Mouse (Mus musculus): ENCODE measurements at regions not wholly inside any gene's neighbourhood (a gene's known extent, or its start where the extent isn't known, plus 50 kb on each side); places are given as distances from the start of the nearest gene placed in this dataset.

DNA sequence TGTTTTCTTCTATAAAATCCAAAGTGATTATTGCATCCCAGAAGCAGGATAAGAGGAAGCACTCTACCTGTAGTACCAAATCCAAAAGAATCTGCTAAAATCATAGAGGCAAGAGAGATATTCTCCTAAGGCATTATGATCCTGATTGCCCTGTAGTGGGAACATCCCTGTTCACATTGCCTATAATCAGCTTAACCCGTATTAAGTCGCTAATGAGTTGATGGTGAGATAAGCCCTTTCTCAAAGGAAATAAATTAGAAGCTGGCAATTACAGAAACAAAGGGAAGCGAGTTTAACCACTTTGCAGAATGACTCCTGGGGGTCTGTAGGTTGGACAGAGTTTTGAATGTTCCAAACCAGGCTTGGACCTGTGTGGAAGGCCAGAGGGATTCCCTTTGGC, 190.4 kb upstream of the Gm9747 start:
- H3K9ac ChIP-seq (ENCODE audit: low read depth, poor library complexity, severe bottlenecking) = no peak overlapping the region
- H3K27me3 ChIP-seq (ENCODE audit: control insufficient read depth, insufficient read depth, low read length, poor library complexity, severe bottlenecking) = no peaks in the 10 kb centered on the region
- H3K27ac ChIP-seq (ENCODE audit: insufficient read depth, low read length) = no peak overlapping the region
- no peaks in the 10 kb centered on the region for H3K9me3 ChIP-seq (replicated peaks; ENCODE audit: control insufficient read depth, insufficient read depth, low read length, poor library complexity, severe bottlenecking)
- H3K4me3 ChIP-seq (ENCODE audit: low read depth, low read length) = no peak overlapping the region
- TF ChIP-seq EP300 (IDR thresholded peaks at IDR 0.05; ENCODE audit: insufficient read depth, low read depth, low read length) = no peak
- TF ChIP-seq POLR2A (IDR thresholded peaks at IDR 0.05; ENCODE audit: insufficient read depth, low read length) = no peak
- no peak for TF ChIP-seq CTCF (IDR thresholded peaks at IDR 0.05; ENCODE audit: low read depth, low read length)
- H3K4me1 ChIP-seq (ENCODE audit: control insufficient read depth, insufficient read depth, low read length) = no peaks in the 10 kb centered on the region
- no peaks in the 10 kb centered on the region for H3K36me3 ChIP-seq (ENCODE audit: control insufficient read depth, insufficient read depth, low read length, poor library complexity, severe bottlenecking)

DNA sequence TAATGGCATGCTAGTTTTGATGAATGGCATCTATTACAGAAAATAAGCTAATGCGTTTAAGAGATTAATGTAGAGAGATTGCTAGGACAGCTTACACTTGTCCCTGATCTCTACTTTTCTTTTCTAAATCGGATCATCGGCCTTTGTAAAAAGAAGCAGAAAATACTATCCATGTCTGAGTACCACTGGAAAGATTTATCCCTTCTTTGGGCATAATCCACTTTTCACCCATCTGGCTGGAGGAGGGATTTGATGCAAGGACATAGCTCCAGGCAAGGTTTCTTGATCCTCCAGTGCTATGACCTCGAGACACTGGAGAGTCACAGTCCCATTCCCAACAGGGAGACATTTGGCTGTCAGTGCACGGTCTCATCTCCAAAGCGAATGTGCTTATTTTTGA, 166.6 kb upstream of the Gm9747 start:
- Histone ChIP-seq H3K4me3 (ENCODE audit: low read depth, low read length) (no peak overlapping the region), H3K27me3 (ENCODE audit: control insufficient read depth, insufficient read depth, low read length, poor library complexity, severe bottlenecking) (no peaks in the 10 kb centered on the region; the same call in 1 of the 2 replicates), H3K27ac (ENCODE audit: insufficient read depth, low read length) (no peak overlapping the region), H3K4me1 (ENCODE audit: control insufficient read depth, insufficient read depth, low read length) (no peaks in the 10 kb centered on the region), H3K9me3 (replicated peaks; ENCODE audit: control insufficient read depth, insufficient read depth, low read length, poor library complexity, severe bottlenecking) (no peaks in the 10 kb centered on the region), H3K36me3 (ENCODE audit: control insufficient read depth, insufficient read depth, low read length, poor library complexity, severe bottlenecking) (no peaks in the 10 kb centered on the region), H3K9ac (ENCODE audit: low read depth, poor library complexity, severe bottlenecking) (no peak overlapping the region)
- TF ChIP-seq POLR2A (IDR thresholded peaks at IDR 0.05; ENCODE audit: insufficient read depth, low read length) (no peak), EP300 (IDR thresholded peaks at IDR 0.05; ENCODE audit: insufficient read depth, low read depth, low read length) (no peak), CTCF (IDR thresholded peaks at IDR 0.05; ENCODE audit: low read depth, low read length) (no peak)

DNA sequence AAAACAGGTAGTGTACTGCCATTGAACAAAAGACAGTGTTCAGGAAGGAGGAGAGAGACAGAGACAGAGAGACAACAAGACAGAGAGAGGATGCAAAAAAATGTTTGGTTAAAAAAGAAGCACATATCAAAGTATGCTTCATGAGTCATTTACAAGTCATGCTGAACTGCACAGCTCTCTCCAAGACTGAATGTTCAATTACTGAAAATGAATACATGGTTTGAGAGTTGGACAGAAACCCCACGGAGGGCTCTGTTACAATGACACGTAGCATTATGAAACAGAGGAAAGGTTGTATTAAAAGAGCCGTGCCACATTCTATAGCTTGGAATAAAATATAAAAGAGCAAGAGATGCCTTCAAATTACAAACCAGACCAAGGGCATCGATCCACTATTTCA, 164.3 kb upstream of the Gm9747 start:
- no peak overlapping the region for H3K27ac ChIP-seq (ENCODE audit: insufficient read depth, low read length)
- H3K36me3 ChIP-seq (ENCODE audit: control insufficient read depth, insufficient read depth, low read length, poor library complexity, severe bottlenecking) = no peaks in the 10 kb centered on the region
- TF ChIP-seq CTCF (IDR thresholded peaks at IDR 0.05; ENCODE audit: low read depth, low read length) (no peak), POLR2A (IDR thresholded peaks at IDR 0.05; ENCODE audit: insufficient read depth, low read length) (no peak), EP300 (IDR thresholded peaks at IDR 0.05; ENCODE audit: insufficient read depth, low read depth, low read length) (no peak)
- no peaks in the 10 kb centered on the region for H3K9me3 ChIP-seq (replicated peaks; ENCODE audit: control insufficient read depth, insufficient read depth, low read length, poor library complexity, severe bottlenecking)
- no peak overlapping the region for H3K9ac ChIP-seq (ENCODE audit: low read depth, poor library complexity, severe bottlenecking)
- H3K4me1 ChIP-seq (ENCODE audit: control insufficient read depth, insufficient read depth, low read length) = no peaks in the 10 kb centered on the region
- H3K27me3 ChIP-seq (ENCODE audit: control insufficient read depth, insufficient read depth, low read length, poor library complexity, severe bottlenecking) = no peaks in the 10 kb centered on the region; the same call in 1 of the 2 replicates
- no peak overlapping the region for H3K4me3 ChIP-seq (ENCODE audit: low read depth, low read length)

DNA sequence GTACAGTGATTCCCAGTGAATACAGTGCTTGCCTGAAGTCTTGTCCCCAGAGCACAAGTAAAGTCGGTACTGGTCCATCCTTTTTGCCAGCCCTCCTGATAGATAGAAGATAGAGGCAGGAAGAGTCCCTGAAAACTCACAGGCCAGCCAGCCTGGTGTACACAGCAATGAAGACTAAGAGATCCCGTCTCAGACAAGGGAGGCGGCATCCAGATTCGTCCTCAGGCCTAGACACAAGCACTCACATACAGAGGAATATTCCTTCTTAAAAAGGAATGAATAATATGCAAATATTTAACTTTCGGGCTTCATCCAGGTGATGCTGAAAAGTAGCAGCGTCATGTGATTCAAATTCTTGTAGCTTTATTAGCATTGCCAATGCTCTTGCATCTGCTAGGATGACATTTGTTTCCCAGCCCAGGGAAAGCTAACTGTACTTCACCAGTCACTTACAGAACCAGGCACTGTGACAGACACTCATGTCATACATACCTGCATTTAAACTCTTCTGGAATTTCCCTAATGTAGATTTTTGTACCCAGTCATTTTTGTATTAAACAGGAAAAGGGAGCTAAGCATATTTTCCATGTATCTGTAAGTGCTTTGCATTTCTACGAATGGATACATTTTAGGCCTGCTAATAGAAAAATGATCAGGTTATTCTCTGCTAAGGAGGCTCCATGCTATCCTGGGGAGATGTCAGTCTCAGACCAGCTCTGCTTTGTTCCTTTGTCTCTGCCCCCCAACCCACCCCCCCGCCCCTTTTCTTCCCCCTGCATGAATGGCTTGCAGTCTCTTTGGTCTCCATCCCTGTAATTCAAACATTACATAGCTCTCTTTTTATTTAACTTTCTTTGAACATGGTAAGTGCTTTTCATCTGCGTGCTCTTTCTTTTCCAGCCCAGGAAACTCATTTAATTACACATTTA, 162.5 kb upstream of the Gm9747 start:
- H3K27ac ChIP-seq (ENCODE audit: insufficient read depth, low read length) = no peak overlapping the region
- H3K9me3 ChIP-seq (replicated peaks; ENCODE audit: control insufficient read depth, insufficient read depth, low read length, poor library complexity, severe bottlenecking) = no peaks in the 10 kb centered on the region
- no peaks in the 10 kb centered on the region for H3K36me3 ChIP-seq (ENCODE audit: control insufficient read depth, insufficient read depth, low read length, poor library complexity, severe bottlenecking)
- H3K4me3 ChIP-seq (ENCODE audit: low read depth, low read length) = no peak overlapping the region
- no peak for TF ChIP-seq EP300 (IDR thresholded peaks at IDR 0.05; ENCODE audit: insufficient read depth, low read depth, low read length)
- no peak for TF ChIP-seq CTCF (IDR thresholded peaks at IDR 0.05; ENCODE audit: low read depth, low read length)
- no peak for TF ChIP-seq POLR2A (IDR thresholded peaks at IDR 0.05; ENCODE audit: insufficient read depth, low read length)
- H3K27me3 ChIP-seq (ENCODE audit: control insufficient read depth, insufficient read depth, low read length, poor library complexity, severe bottlenecking) = no peaks in the 10 kb centered on the region; the same call in 1 of the 2 replicates
- no peak overlapping the region for H3K9ac ChIP-seq (ENCODE audit: low read depth, poor library complexity, severe bottlenecking)
- H3K4me1 ChIP-seq (ENCODE audit: control insufficient read depth, insufficient read depth, low read length) = no peaks in the 10 kb centered on the region

DNA sequence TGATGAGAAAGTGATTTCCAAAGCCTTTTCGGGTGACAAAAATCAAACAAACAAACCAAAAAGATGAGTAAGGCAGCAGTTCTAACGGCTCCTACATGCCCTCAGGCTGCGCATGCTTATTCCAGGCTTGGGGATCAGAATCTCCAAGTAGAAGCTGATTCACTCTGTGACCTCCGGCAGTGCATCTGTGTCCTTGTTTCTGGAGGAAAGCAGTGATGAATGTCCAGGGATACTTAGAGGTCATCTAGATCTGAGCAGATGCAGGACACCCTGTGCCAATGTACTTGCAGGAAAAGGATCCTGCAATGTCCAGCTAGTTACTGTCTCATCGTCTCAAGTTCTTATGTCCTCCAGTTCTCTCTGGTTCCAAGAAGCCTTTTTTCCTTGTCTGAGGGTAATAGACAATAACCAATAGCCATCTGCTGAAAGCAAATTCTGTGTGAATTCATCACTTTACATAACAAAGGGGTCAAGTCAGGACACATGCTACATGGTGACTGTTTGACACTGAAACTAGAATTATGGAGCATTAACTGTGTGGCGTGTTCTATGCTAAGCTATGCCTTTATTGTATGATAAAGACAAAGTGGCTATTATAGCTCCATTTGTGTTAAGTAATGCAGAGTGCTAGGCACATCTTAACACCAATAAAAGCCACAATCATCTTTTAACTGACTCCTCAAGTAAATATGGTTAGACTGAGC, 143.6 kb upstream of the Gm9747 start:
- Histone ChIP-seq H3K9ac (ENCODE audit: low read depth, poor library complexity, severe bottlenecking) (no peak overlapping the region), H3K4me1 (ENCODE audit: control insufficient read depth, insufficient read depth, low read length) (no peaks in the 10 kb centered on the region), H3K9me3 (replicated peaks; ENCODE audit: control insufficient read depth, insufficient read depth, low read length, poor library complexity, severe bottlenecking) (no peaks in the 10 kb centered on the region), H3K27ac (ENCODE audit: insufficient read depth, low read length) (no peak overlapping the region), H3K4me3 (ENCODE audit: low read depth, low read length) (no peak overlapping the region), H3K36me3 (ENCODE audit: control insufficient read depth, insufficient read depth, low read length, poor library complexity, severe bottlenecking) (no peaks in the 10 kb centered on the region), H3K27me3 (ENCODE audit: control insufficient read depth, insufficient read depth, low read length, poor library complexity, severe bottlenecking) (no peaks in the 10 kb centered on the region)
- TF ChIP-seq EP300 (IDR thresholded peaks at IDR 0.05; ENCODE audit: insufficient read depth, low read depth, low read length) (no peak), POLR2A (IDR thresholded peaks at IDR 0.05; ENCODE audit: insufficient read depth, low read length) (no peak), CTCF (IDR thresholded peaks at IDR 0.05; ENCODE audit: low read depth, low read length) (no peak)

GRCm38 (mm10) chr1:82095101-82095500, 137.8 kb upstream of the Gm9747 start:
- H3K36me3 ChIP-seq (ENCODE audit: control insufficient read depth, insufficient read depth, low read length, poor library complexity, severe bottlenecking) = no peaks in the 10 kb centered on the region

More at GRCm38 (mm10) chr1:82095101-82095500, 137.8 kb upstream of the Gm9747 start:
- no peak overlapping the region for H3K9ac ChIP-seq (ENCODE audit: low read depth, poor library complexity, severe bottlenecking)
- no peaks in the 10 kb centered on the region for H3K4me1 ChIP-seq (ENCODE audit: control insufficient read depth, insufficient read depth, low read length)
- no peaks in the 10 kb centered on the region for H3K27me3 ChIP-seq (ENCODE audit: control insufficient read depth, insufficient read depth, low read length, poor library complexity, severe bottlenecking)
- H3K27ac ChIP-seq (ENCODE audit: insufficient read depth, low read length) = no peak overlapping the region
- H3K9me3 ChIP-seq (replicated peaks; ENCODE audit: control insufficient read depth, insufficient read depth, low read length, poor library complexity, severe bottlenecking) = no peaks in the 10 kb centered on the region
- TF ChIP-seq EP300 (IDR thresholded peaks at IDR 0.05; ENCODE audit: insufficient read depth, low read depth, low read length) = no peak
- TF ChIP-seq CTCF (IDR thresholded peaks at IDR 0.05; ENCODE audit: low read depth, low read length) = no peak
- no peak for TF ChIP-seq POLR2A (IDR thresholded peaks at IDR 0.05; ENCODE audit: insufficient read depth, low read length)
- H3K4me3 ChIP-seq (ENCODE audit: low read depth, low read length) = no peak overlapping the region

All from ES-Bruce4 (cell line).